Mouse (Mus musculus) layer of hippocampus, adult 8-10 months (tissue): Measurements from ENCODE around the gene Adprh. TPM values are rescaled to one million over a fixed set of nuclear protein-coding genes. Genes with fewer than 3 reads are reported as not detected.
"Not testable (repeated sequence)": the region's sequence is repeated elsewhere in the genome, so short reads cannot be mapped to it uniquely, and the experiment has no call there.

Source experiments
- DNase-seq, 2 experiments: peaks; one replicate each; pipeline ENCODE4 v3.0.0; 2022; ENCODE audit warnings: low spot score in 2 of 2
- total RNA-seq, 4 experiments: library from RNA; stranded (reverse); gene quantifications; 2 replicates each; pipeline ENCODE4 v1.2.4; 2022

Adprh gene
- total RNA-seq, result 10 to 100 TPM; 53.7 to 56.9 (median 55.4) TPM

DNA sequence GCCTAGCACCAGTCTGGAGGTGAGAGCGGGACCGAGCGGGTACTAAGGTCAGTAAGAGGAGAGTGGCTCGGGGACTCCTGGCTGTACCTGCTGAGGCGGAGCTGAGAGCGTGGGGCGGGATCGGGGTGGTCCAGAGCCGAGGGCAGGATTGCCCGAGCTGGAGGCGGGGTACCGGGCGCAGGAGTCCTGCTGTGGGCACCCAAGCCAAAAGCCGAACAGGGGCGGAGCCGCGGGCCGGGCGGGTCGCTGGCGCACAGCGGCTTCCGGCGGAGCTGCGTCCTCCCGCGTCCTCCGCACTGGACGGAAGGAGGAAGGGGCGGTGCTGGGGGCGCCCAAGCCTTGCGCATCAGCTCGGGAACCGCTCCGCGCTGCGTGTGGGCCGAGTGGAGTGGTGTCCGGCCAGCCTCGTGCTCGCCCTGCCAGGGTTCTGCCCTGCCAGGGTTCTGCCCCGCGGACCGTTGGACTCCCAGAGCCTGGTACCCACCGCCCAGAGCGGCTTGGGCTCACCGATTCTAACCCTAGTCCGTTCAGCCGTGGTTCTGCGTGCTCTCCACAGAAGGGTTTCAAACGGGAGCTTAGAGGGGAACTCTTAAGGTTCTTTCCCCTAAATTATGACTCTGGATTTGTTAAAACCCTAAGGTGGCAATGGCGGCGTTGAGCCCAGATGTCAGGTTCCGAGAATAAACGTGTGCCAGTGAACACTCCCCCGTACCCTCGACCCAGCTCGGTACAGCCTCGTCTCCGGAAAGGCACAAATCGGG lies at the start of gene Adprh:
Gene Adprh, minus strand, starts transcription at position 262 of the 761 bp plus-strand sequence.
- peak; percentile 80 to 87 for DNase-seq

DNA sequence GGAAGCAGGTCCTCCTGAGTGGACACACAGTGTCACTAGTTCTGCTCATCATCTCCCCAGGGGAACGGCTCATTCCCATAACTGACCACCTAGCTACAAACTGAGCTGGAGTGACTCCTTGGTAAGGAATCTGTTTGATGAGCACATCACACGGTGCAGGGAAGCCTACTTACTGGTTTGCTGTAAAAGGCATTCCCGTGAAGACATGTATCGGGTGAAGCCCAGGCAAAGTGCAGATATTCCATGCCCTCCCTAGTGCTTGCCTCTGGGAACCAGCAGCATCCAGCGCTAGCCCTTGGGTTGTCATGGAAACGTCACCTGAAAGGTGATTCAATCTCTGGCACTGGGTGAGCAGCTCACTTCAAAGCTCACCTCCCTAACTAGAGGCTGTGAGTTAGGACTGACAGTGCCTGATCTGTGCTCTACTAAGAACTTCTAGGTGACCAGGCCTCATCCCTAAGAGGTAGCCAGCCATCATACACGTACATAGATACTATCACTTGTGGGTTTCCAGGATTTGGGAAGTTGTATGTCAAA lies 44.2 kb upstream of the Adprh start:
- DNase-seq, result no peak

- DNase-seq, result no peak
Measured at GRCm38 (mm10) chr16:38493890-38494289, 41.4 kb upstream of the Adprh start.

DNA sequence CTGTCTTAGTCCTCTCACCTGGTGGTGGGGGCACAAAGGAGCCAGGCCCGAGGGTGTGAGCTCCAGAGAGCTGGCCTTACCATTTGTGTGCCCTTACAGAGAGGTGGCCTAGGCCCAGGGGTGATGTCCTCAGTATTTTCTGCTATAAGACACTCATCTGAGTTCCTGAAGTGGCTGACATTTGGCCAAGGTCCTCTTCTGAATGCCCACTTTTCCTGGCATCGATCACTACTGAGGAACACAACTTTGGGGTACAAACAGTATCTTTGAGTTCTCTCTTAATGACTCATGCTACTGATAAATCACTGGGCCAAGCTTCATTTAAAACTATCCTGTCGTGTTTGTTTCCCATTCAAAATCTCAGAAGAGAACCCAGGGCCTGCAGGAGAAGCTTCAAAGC lies 40.0 kb upstream of the Adprh start:
- no peak for DNase-seq

- DNase-seq, result no peak
Measured at GRCm38 (mm10) chr16:38483582-38484309, 31.2 kb upstream of the Adprh start.

DNA sequence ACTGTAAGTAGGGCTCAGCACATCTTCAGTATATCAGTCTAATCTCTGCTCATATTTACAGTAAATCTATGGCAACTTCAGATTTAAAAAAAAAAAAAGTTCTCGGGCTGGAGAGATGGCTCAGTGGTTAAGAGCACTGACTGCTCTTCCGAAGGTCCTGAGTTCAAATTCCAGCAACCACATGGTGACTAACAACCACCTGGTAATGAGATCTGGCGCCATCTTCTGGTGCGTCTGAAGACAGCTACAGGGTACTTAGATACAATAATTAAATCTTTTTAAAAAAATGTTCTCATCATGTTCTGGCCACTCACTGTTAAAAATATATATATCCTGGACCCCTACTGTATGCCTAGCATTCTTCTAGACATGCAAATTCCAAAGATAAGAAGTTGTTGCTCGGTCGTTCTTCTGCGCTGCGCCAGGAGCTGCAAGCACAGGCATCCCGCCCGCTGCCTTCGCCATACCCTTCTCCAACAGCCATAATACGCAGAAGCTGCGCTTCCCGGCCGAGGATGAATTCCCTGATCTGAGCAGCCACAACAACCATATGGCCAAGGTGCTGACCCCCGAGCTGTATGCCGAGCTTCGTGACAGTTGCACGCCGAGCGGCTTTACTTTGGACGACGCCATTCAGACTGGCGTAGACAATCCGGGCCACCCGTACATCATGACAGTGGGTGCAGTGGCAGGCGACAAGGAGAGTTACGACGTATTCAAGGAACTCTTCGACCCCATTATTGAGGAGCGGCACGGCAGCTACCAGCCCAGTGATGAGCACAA lies 30.5 kb upstream of the Adprh start:
- no peak for DNase-seq

- DNase-seq, result no peak
Measured at GRCm38 (mm10) chr16:38481327-38481726, 28.8 kb upstream of the Adprh start.

- DNase-seq, result no peak
Measured at GRCm38 (mm10) chr16:38478296-38478695, 25.8 kb upstream of the Adprh start.

GRCm38 (mm10) chr16:38477241-38477608 lies 24.7 kb upstream of the Adprh start:
- DNase-seq, result not testable (repeated sequence)

GRCm38 (mm10) chr16:38476312-38477240 lies 24.1 kb upstream of the Adprh start:
- peak; percentile 9 to 19 for DNase-seq

- DNase-seq, result no peak
Measured at GRCm38 (mm10) chr16:38475681-38476311, 23.3 kb upstream of the Adprh start.

DNA sequence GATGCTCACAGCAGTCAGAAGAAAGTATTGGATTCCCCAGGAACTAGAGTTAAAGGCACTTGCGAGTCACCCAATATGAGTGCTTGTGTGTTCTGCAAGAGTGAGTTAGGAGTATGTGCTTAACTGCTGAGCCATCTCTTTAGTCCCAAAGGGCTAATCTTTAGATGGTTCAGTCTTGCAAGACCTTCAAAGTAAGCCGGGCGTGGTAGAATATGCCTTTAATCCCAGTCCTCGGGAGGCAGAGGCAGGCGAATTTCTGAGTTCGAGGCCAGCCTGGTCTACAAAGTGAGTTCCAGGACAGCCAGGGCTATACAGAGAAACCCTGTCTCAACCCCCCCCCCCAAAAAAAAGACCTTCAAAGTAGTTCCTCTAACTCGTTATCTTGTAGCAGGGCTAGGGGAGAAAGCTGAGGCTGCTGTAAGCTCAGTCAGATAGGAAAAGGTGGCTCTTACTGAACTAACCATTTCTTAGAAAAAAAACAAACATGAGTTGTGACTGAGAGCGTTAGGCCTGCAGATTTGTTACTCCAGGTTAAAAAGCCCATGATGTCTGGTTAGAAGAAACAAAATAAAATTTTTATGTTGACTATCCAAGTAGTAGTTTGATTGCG lies 22.3 kb upstream of the Adprh start:
- DNase-seq, result no peak

- DNase-seq, result no peak
Measured at GRCm38 (mm10) chr16:38473661-38474060, 21.2 kb upstream of the Adprh start.

GRCm38 (mm10) chr16:38472507-38472873 lies 20.0 kb upstream of the Adprh start:
- no peak for DNase-seq

GRCm38 (mm10) chr16:38471697-38472506 lies 19.4 kb upstream of the Adprh start:
- DNase-seq, result no peak

DNA sequence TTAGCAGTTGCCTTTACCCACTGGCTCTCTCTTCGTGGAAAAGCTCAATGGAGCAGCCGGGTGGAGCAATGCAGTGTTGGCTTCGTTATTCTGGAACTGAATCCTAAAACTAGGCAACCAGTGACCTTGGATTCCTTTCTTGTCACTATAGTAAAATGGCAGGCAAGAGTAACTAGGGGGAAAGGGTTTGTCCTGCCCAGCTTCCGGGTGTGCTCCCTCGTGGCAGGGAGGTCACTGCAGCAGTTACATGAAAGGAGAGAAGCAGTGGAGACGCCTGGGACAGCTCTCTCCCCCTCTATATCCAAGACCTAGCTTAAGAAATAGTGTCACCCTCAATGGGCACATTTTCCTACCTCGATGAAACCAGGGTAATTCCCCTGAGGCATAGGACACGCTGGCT lies 16.9 kb upstream of the Adprh start:
- no peak for DNase-seq

GRCm38 (mm10) chr16:38468706-38469018 lies 16.2 kb upstream of the Adprh start:
- DNase-seq, result no peak

- DNase-seq, result no peak
Measured at GRCm38 (mm10) chr16:38467917-38468705, 15.6 kb upstream of the Adprh start.
